7 mouse cellular contexts compared by ENCODE assay signal in the genomic region with DNA sequence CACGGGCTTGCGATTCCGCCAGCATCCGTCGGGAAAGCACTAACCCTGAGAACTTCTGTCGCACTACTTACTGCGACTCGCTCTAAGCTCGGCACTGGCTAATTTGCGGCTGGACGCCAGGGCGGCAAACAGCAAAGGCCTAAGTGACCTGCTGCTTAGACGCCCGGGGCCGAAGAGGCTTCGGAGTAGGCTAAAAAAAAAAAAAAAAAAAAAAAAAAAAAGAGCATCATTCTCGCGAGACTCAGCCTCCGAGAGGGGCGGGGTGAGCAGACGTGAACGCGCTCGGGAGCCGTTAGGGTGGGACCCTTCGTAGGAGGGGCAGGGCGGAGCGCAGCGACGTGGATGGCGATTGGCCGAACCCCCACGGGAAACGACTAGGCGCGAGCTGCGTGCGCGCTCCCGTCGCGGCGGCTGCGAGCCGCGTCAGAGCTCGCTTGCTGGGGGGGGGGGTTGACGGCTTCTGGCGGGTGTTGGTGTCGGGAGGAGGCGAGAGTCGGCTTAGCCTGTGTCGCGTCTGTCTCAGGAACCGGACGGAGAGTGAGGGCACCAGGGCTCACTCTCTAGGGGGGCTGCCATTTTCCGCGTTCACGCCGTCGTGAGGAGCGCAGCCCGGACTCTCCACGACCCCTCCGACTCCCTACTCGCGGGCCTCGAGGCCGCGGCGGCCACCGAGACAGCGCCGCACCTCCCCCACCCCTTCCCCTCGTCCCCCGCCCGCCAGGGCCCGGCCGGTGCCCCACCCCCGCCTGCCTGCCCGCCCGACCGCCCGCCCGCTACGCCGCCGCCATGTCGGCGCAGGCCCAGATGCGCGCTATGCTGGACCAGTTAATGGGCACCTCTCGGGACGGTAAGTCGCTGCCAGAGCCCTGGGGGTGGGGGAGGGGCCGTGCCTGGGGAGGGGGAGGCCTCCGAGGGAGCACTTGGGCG. TPM values are rescaled to one million over a fixed set of nuclear protein-coding genes. Genes with fewer than 3 reads are reported as not detected.
DNase-seq lines count a peak whose midpoint lies in the region; ATAC-seq lines count a peak whose summit lies in the region.

A gene (plus strand): TSS at position 273 of the 927 bp plus-strand sequence.

- peak; percentile 99 for DNase-seq in adrenal gland, postnatal 14 days
- DNase-seq in embryonic facial prominence, embryonic 11.5 days (ENCODE audit: low spot score): peak; percentile 98
- peak; percentile 95 for DNase-seq in kidney, adult 11 months
- peak; percentile 97 for DNase-seq in limb, embryonic 10.5 days (ENCODE audit: low spot score)
- peak; percentile 93 for DNase-seq in spleen, adult 12 weeks (ENCODE audit: low spot score)

- no peaks in the 10 kb centered on the region for H3K9me3 ChIP-seq in embryonic facial prominence, embryonic 11.5 days (replicated peaks; ENCODE audit: control insufficient read depth, low read length)
- H3K9me3 ChIP-seq in limb, embryonic 10.5 days (replicated peaks): no peaks in the 10 kb centered on the region
- no peaks in the 10 kb centered on the region for H3K9me3 ChIP-seq in midbrain, embryonic 13.5 days

- H3K4me1 ChIP-seq in embryonic facial prominence, embryonic 11.5 days (ENCODE audit: control insufficient read depth, insufficient read depth, low read length): no peaks in the 10 kb centered on the region
- H3K4me1 ChIP-seq in limb, embryonic 10.5 days: peaks cover 11% of the 10 kb centered on the region
- H3K4me1 ChIP-seq in midbrain, embryonic 13.5 days (replicated peaks): peaks cover 31% of the 10 kb centered on the region

- H3K36me3 ChIP-seq in embryonic facial prominence, embryonic 11.5 days (replicated peaks; ENCODE audit: control insufficient read depth, insufficient read depth, low read depth, low read length): peaks cover 3% of the 10 kb centered on the region; the same call in 1 of the 2 replicates
- H3K36me3 ChIP-seq in limb, embryonic 10.5 days: peaks cover 16% of the 10 kb centered on the region
- H3K36me3 ChIP-seq in midbrain, embryonic 13.5 days: 0 out of 2 replicates have a peak, but pooled peaks cover 3% of the 10 kb centered on the region

- peak; percentile 86 for ATAC-seq in embryonic facial prominence, embryonic 11.5 days (replicated peaks; ENCODE audit: insufficient number of reproducible peaks, low FRiP score, low TSS enrichment, low read depth)
- peak; percentile 77 for ATAC-seq in granulocyte monocyte progenitor cell, adult 5-6 weeks (replicated peaks; ENCODE audit: poor library complexity, severe bottlenecking)
- ATAC-seq in midbrain, embryonic 13.5 days: peak; percentile 93

- peak within 1 kb of the TSS; percentile 55 for H3K4me2 ChIP-seq in embryonic facial prominence, embryonic 11.5 days (ENCODE audit: low read depth, low read length)
- H3K4me2 ChIP-seq in midbrain, embryonic 13.5 days (replicated peaks): peak within 1 kb of the TSS; percentile 76

- H3K27ac ChIP-seq in embryonic facial prominence, embryonic 11.5 days (replicated peaks; ENCODE audit: low read depth, low read length): peak within 1 kb of the TSS; percentile 97
- peak within 1 kb of the TSS; percentile 99 for H3K27ac ChIP-seq in limb, embryonic 10.5 days
- H3K27ac ChIP-seq in midbrain, embryonic 13.5 days: peak within 1 kb of the TSS; percentile 99

- H3K4me3 ChIP-seq in embryonic facial prominence, embryonic 11.5 days (ENCODE audit: low read depth, low read length): peak within 1 kb of the TSS; percentile 76
- peak within 1 kb of the TSS; percentile 89 for H3K4me3 ChIP-seq in limb, embryonic 10.5 days
- H3K4me3 ChIP-seq in midbrain, embryonic 13.5 days (replicated peaks): peak within 1 kb of the TSS; percentile 58

- no peaks in the 10 kb centered on the region for H3K27me3 ChIP-seq in embryonic facial prominence, embryonic 11.5 days (ENCODE audit: control insufficient read depth, insufficient read depth, low read length)
- H3K27me3 ChIP-seq in limb, embryonic 10.5 days (ENCODE audit: low read depth, poor library complexity, severe bottlenecking): no peaks in the 10 kb centered on the region
- H3K27me3 ChIP-seq in midbrain, embryonic 13.5 days: no peaks in the 10 kb centered on the region

- under 1% methylated on average over 97 of the region's 98 CpGs for WGBS in embryonic facial prominence, embryonic 11.5 days
- under 1% methylated on average over 98 of the region's 98 CpGs for WGBS in limb, embryonic 10.5 days
- under 1% methylated on average over 97 of the region's 98 CpGs for WGBS in midbrain, embryonic 13.5 days

- peak within 1 kb of the TSS; percentile 90 for H3K9ac ChIP-seq in embryonic facial prominence, embryonic 11.5 days (replicated peaks; ENCODE audit: low read length)
- peak within 1 kb of the TSS; percentile 86 for H3K9ac ChIP-seq in midbrain, embryonic 13.5 days (replicated peaks)

RNA-seq across cellular contexts. Expression of the gene that starts here (rescaled TPM):
- total RNA-seq in adrenal gland, postnatal 14 days (2021): 154 and 173 TPM in 2 replicates
- 35.7 and 36.3 TPM in 2 replicates for polyA plus RNA-seq in embryonic facial prominence, embryonic 11.5 days (2014; fragmentation: Nextera tagmentation; extraction: Ambion mirVana)
- 176 TPM in 2 replicates for total RNA-seq in granulocyte monocyte progenitor cell, adult 5-6 weeks (2014; fragmentation: Nextera tagmentation)
- total RNA-seq in granulocyte monocyte progenitor cell, adult 5-6 weeks (2017): 185 and 219 TPM in 2 replicates
- 28.6 and 39.7 TPM in 2 replicates for polyA plus RNA-seq in limb, embryonic 10.5 days (2016; fragmentation: Nextera tagmentation; extraction: Ambion mirVana)
- polyA plus RNA-seq in midbrain, embryonic 13.5 days (2015; fragmentation: Nextera tagmentation; extraction: Ambion mirVana): 38.6 and 46.7 TPM in 2 replicates

Comparison
In these comparisons a context has a peak if more than half of its experiments do, and no peak if none do; other contexts are left out.
1. Peak in every context shown above with its lines: DNase-seq, ATAC-seq, H3K4me3 ChIP-seq and H3K27ac ChIP-seq.